Mouse (Mus musculus): ENCODE results near the gene Med12. TPM values are rescaled to one million over a fixed set of nuclear protein-coding genes. Genes with fewer than 3 reads are reported as not detected.

The Med12 gene
- 43.1 and 43.7 TPM in 2 replicates for polyA plus RNA-seq (2015; fragmentation: Nextera tagmentation; extraction: Ambion mirVana)

DNA sequence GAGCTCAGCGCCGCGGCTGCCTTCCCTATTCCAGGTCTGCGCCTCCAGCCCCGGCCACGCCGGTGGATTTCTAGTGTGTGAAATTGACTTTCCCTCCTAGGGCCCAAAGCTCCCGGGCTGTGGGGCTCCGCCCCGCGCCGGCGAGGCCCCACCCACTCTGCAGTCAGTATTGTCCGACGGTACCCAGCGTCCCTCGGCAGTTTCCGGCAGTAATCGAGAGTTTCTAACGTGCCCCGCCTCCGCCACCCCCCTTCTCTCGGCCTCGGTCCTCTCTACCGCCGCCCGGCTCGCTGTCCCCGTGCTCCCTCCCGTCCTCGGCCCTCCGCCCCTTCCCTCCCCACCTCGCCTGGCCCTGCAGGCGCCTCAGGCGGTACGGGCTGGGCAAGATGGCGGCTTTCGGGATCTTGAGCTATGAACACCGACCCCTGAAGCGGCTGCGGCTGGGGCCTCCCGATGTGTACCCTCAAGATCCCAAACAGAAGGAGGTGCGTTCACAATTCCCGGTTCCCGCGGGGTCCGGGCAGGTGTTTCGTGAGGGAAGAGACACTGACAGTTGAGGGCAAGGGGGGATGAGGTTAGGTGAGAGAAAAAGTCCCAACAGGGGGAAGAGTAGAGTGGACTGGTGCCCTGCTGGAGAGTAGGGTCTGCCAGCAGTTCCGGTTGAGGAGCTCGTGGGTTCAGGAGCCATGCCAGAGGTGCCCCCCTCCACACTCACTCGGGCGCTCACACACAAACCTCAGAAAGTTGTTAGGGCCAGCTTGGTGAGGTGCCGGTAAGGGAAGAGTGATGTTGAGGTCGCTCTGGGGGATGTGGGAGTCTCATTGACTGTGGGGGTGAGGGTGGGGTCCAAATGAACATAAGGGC is at the start of gene Med12:
Gene Med12 (plus strand): TSS at position 156 of the 864 bp plus-strand sequence.
- WGBS: 16% methylated on average over 45 of the region's 54 CpGs

DNA sequence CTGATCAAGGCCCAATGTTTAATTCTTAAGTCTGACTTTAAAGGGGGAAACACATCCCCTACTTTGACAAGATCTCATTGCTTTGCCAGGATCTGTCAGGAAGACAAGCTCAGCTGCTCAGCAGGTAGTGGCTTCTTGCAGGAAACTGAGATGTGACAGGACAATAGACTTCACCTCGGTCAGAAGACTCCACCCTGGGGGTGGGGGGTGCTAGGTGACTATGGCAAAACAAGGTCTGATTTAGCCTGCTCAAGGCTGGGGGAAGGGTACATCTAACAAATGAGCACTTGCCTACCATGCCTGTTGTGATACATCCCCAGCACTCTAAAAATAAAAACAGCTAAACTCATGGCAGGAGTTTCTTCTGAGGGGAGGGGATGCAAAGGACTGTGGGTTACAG is 28.8 kb upstream of the Med12 start:
- no peaks in the 10 kb centered on the region for H3K4me1 ChIP-seq
- no peaks in the 10 kb centered on the region for H3K9me3 ChIP-seq
- peaks cover 11% of the 10 kb centered on the region; the same call in 1 of the 2 replicates for H3K27me3 ChIP-seq
- no peaks in the 10 kb centered on the region for H3K36me3 ChIP-seq
- no peak overlapping the region for H3K4me3 ChIP-seq
- no peak overlapping the region for H3K9ac ChIP-seq
- ATAC-seq (ENCODE audit: low FRiP score, low read depth): no peak
- WGBS: 22% methylated on average over 1 of the region's 1 CpGs
- no peak overlapping the region for H3K27ac ChIP-seq
- no peak overlapping the region for H3K4me2 ChIP-seq (replicated peaks)

More for the DNA sequence above, at the start of gene Med12:
- Histone ChIP-seq H3K4me2 (replicated peaks) (peak within 1 kb of the TSS; percentile 63), H3K4me3 (peak within 1 kb of the TSS; percentile 58), H3K9ac (peak within 1 kb of the TSS; percentile 73), H3K27me3 (peaks cover 19% of the 10 kb centered on the region; the same call in 1 of the 2 replicates), H3K4me1 (peaks cover 10% of the 10 kb centered on the region), H3K36me3 (peaks cover 20% of the 10 kb centered on the region), H3K27ac (peak within 1 kb of the TSS; percentile 84), H3K9me3 (no peaks in the 10 kb centered on the region)
- peak; percentile 98 for ATAC-seq (ENCODE audit: low FRiP score, low read depth)

DNA sequence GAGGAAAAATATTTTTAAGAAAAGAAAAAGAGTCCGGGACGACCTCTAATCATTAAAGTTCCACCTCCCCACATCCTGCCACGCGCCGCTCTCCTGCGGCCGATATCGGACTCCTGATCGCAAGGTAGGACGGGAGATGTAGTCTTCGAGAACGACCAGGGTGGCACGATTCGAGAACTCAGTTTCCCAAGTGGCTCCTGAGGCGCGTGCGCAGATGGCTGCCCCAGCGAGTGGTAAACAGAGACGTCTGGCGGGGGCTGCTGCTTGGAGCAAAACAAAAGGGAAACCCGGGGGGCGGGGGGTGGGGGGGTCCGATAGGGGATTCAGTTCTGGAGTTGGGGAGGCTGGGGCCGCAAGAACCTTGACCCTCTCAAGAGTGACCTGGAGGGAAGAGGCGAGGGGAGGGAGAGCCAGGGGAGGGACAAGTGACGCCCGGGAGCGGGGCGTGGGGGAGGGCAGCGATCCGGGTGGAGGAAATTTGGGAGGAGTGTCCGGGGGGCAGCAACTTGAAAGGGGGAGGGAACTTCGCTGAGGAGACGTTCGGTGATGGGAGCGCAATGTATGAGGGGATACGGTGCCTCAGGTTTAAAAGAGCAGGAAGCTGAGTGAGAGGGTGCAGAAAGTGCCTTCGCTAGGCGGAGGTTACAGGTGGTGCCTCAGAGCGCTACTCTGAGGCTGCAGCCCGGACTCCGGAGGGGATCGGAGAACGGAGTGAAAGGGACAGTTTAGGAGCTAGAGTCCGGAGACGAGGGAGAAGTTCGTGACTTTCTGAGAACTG is 19.7 kb upstream of the Med12 start, which contains the start of gene Foxo4:
Gene Foxo4 (plus strand): TSS at position 577 of the 778 bp plus-strand sequence.
- Histone ChIP-seq H3K4me3 (peak within 1 kb of the TSS; percentile 62), H3K4me2 (replicated peaks) (peak within 1 kb of the TSS; percentile 71), H3K4me1 (peaks cover 24% of the 10 kb centered on the region), H3K9me3 (no peaks in the 10 kb centered on the region), H3K9ac (peak within 1 kb of the TSS; percentile 73), H3K27me3 (no peaks in the 10 kb centered on the region), H3K36me3 (peaks cover 11% of the 10 kb centered on the region), H3K27ac (peak within 1 kb of the TSS; percentile 78)
- peak; percentile 92 for ATAC-seq (ENCODE audit: low FRiP score, low read depth)
- 19% methylated on average over 47 of the region's 47 CpGs for WGBS

DNA sequence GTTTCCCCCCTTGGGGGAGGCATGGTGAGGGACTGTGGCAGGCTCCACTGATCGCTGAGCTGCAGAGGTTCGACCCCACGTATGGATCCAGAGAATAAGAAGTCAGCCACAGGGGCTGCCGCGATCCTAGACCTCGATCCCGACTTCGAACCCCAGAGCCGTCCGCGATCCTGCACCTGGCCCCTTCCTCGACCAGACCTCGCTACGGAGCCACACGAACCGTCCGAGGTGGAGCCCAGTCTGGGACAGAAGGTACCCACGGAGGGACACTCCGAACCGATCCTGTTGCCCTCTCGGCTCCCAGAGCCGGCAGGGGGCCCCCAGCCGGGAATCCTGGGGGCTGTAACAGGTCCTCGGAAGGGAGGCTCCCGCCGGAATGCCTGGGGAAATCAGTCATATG is 19.1 kb upstream of the Med12 start:
- 15% methylated on average over 24 of the region's 26 CpGs for WGBS
- no peaks in the 10 kb centered on the region for H3K9me3 ChIP-seq
- peak overlapping the region; percentile 71 for H3K4me2 ChIP-seq (replicated peaks)
- H3K4me3 ChIP-seq: peak overlapping the region; percentile 62
- peak overlapping the region; percentile 78 for H3K27ac ChIP-seq
- H3K27me3 ChIP-seq: no peaks in the 10 kb centered on the region
- peaks cover 30% of the 10 kb centered on the region for H3K4me1 ChIP-seq
- peak; percentile 25 for ATAC-seq (ENCODE audit: low FRiP score, low read depth)
- H3K9ac ChIP-seq: peak overlapping the region; percentile 73
- H3K36me3 ChIP-seq: peaks cover 12% of the 10 kb centered on the region

DNA sequence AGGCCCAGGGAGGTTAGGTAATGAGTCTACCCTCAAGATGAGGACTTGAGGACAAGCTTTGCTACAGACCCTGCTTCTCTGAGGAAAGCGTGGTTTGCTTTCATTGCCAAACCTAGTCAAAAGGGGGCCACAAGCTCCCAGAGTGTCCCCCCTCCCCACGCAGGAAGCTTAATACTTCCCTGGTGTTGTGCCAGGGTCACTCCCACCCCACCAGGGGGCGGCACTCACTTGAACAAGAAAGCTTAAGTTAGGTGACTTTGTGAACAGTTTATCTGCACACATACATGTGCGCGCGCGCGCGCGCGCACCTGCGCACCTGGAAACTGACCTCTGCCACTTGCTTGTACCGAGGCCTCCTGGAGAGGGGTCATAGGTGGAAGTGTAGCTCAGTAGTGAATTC is 17.2 kb upstream of the Med12 start:
- Histone ChIP-seq H3K9me3 (no peaks in the 10 kb centered on the region), H3K4me3 (peak overlapping the region; percentile 62), H3K4me1 (peaks cover 39% of the 10 kb centered on the region), H3K9ac (peak overlapping the region; percentile 73; the same call in 1 of the 2 replicates), H3K36me3 (peaks cover 12% of the 10 kb centered on the region), H3K27me3 (no peaks in the 10 kb centered on the region), H3K4me2 (replicated peaks) (peak overlapping the region; percentile 71), H3K27ac (no peak overlapping the region)
- WGBS: 77% methylated on average over 13 of the region's 13 CpGs
- no peak for ATAC-seq (ENCODE audit: low FRiP score, low read depth)

DNA sequence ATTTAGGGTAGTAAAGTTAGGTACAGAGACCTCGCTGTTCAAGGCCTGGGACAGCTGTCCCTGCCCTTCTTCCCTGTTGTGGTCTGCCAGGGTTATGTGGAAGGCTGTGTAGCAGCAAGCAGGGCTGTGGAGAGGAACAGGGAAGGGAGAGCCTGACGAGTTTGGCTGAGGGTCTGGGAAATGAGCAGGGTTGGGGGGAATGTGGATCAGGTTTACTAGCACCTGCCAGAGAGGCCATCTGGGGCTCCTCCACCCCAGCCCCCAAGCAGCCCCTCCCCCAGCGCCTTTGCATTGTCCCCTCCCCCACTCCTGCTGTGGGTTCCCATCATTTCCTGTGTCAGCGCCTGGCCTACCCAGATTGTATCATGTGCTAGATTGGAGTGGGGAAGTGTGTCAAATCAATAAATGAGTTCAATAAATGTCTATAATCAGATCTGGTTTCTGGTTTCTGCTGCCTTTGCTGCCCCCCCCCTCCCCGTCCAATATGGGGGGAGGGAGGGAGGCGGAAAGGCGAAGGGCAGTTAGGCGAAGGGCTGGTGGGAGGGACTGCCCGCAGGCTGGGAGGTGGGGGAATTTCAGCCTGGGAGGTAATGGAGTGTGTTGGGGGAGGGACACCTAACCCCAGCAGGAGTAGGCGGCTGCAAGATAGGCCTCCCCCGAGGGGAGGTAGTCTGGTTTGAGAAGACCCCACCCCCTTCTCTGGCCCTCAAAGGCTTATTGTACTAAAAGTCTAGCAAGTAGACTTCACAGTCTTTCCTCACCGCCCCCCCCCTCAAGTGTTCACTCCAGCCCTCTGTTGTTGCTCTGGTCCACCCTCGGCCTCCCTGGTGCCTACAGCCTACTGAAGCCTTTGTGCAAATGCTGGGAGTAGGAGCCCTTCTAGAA is 13.1 kb upstream of the Med12 start:
- H3K27me3 ChIP-seq: no peaks in the 10 kb centered on the region; the same call in 1 of the 2 replicates
- H3K9me3 ChIP-seq: no peaks in the 10 kb centered on the region
- ATAC-seq (ENCODE audit: low FRiP score, low read depth): peak; percentile 86
- H3K9ac ChIP-seq: no peak overlapping the region
- peak overlapping the region; percentile 87 for H3K27ac ChIP-seq
- H3K4me2 ChIP-seq (replicated peaks): peak overlapping the region; percentile 28
- peaks cover 42% of the 10 kb centered on the region for H3K4me1 ChIP-seq
- H3K36me3 ChIP-seq: peaks cover 12% of the 10 kb centered on the region
- H3K4me3 ChIP-seq: no peak overlapping the region
- 19% methylated on average over 9 of the region's 13 CpGs for WGBS

DNA sequence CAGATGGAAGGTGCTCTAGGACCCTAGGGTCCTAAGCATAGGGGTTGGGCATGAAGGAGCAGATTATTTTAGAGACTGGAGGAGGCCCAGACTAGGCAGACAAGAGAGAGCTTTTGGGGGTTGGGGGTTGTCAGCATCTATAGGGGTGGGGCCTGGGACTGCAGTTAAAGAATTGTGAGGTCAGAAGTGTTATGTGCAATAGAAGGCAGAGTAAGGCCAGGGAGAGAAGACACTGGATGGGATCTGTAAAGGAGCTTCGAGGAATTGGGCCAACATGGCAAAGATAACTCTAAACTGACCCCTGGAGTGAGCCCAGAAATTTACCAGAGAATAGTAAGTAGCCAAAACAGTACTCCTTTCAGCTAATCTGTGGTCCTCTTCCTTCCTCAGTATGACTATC is 9.9 kb upstream of the Med12 start, which contains the start of gene Gm614:
Gene Gm614 (minus strand): TSS at position 101 of the 400 bp plus-strand sequence.
- no peak within 1 kb of the TSS for H3K9ac ChIP-seq

DNA sequence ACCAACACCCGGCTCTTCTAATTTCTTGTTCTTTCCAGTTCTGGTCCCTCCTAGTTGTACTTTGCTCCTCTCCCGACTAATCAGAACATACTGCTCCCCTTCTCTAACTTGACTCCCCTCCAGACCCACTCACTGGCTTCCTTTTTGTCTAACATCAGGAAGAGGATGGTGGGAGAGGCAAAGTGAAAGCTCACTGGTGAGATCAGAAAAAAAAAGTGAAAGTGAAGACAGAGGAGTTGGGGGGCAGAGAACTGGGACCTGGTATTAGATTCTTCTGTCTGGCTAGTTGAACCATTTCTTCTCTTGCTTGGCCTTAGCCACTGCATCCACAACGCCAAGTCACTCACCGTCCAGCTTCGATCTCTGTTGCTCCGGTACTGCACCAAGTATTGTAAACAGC is 7.2 kb upstream of the Med12 start:
- H3K9me3 ChIP-seq: no peaks in the 10 kb centered on the region
- peaks cover 10% of the 10 kb centered on the region; the same call in 1 of the 2 replicates for H3K27me3 ChIP-seq
- no peak overlapping the region for H3K9ac ChIP-seq
- H3K4me2 ChIP-seq (replicated peaks): no peak overlapping the region
- H3K4me3 ChIP-seq: no peak overlapping the region
- no peak overlapping the region for H3K27ac ChIP-seq
- 95% methylated on average over 6 of the region's 6 CpGs for WGBS
- H3K36me3 ChIP-seq: no peaks in the 10 kb centered on the region
- no peak for ATAC-seq (ENCODE audit: low FRiP score, low read depth)
- H3K4me1 ChIP-seq: peaks cover 5% of the 10 kb centered on the region; the same call in 1 of the 2 replicates

More for the DNA sequence above, 9.9 kb upstream of the Med12 start, which contains the start of gene Gm614:
- Histone ChIP-seq H3K4me3 (no peak within 1 kb of the TSS), H3K27ac (no peak within 1 kb of the TSS), H3K36me3 (peaks cover 4% of the 10 kb centered on the region; the same call in 1 of the 2 replicates), H3K9me3 (no peaks in the 10 kb centered on the region), H3K27me3 (peaks cover 10% of the 10 kb centered on the region; the same call in 1 of the 2 replicates), H3K4me2 (replicated peaks) (no peak within 1 kb of the TSS), H3K4me1 (peaks cover 23% of the 10 kb centered on the region)
- 94% methylated on average over 1 of the region's 1 CpGs for WGBS
- no peak for ATAC-seq (ENCODE audit: low FRiP score, low read depth)

DNA sequence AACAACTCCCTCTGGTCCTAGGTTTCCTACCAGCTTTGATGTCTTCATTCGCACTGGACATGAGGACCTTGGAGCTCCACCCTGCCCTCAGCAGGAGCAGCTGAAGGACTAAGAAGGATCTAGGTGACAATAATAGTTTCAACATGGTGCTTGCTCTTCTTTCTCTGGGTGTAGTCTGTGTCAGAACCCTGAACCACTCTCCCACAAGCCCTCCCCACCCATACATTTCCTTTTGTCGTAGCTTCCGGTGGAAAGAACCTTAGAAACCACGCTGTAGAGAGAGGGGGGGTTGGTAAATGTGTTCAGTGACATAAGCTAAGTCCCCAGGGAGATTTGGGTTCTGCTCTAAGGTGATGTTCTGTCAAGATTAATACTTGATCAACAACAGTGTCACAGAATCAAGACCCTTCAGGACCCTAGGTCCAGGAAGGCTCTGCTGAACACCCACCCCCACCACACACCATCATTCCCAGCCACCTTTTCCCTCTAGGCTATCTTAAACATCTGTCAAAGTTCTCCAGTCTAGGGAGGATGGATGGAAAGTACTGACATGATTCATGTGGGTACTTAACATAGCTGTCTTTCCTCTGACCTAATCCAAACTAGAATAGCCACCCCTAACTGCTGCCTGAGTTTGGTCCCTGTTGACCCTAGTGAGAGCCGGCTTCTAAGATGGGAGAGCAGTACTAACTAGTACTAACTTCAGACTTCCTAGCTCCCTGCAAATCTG is 5.6 kb upstream of the Med12 start, which contains the start of gene Il2rg:
Gene Il2rg (minus strand): TSS at position 231 of the 730 bp plus-strand sequence.
- H3K27ac ChIP-seq: no peak within 1 kb of the TSS
- H3K9ac ChIP-seq: no peak within 1 kb of the TSS
- H3K36me3 ChIP-seq: no peaks in the 10 kb centered on the region
- no peak within 1 kb of the TSS for H3K4me3 ChIP-seq
- ATAC-seq (ENCODE audit: low FRiP score, low read depth): no peak
- 51% methylated on average over 5 of the region's 5 CpGs for WGBS
- no peaks in the 10 kb centered on the region for H3K9me3 ChIP-seq
- no peak within 1 kb of the TSS for H3K4me2 ChIP-seq (replicated peaks)
- 0 out of 2 replicates have a peak, but pooled peaks cover 2% of the 10 kb centered on the region for H3K4me1 ChIP-seq
- peaks cover 15% of the 10 kb centered on the region; the same call in 1 of the 2 replicates for H3K27me3 ChIP-seq

DNA sequence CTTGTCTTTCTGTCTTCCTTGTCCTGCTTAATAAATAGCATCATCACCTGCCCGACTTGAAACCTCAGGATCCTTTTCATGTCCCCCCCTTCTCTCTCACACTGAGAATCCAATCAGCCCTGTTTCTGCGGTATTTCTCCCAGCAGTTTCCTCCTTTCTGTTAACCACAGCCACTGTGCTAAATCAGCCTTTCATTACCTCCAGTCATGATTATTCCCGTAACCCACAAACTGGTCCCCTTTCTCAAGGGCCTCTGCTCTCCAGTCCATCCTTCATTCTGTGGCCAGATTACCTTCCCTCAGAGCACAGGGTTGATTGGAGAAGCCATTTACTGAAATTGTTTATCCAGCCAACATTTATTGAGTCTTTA is 5.1 kb upstream of the Med12 start, which contains the start of gene Gm20489:
Gene Gm20489 (minus strand): TSS at position 269 of the 370 bp plus-strand sequence.
- no peaks in the 10 kb centered on the region for H3K36me3 ChIP-seq
- no peak within 1 kb of the TSS for H3K4me3 ChIP-seq
- H3K4me2 ChIP-seq (replicated peaks): no peak within 1 kb of the TSS
- H3K9ac ChIP-seq: no peak within 1 kb of the TSS
- H3K4me1 ChIP-seq: peaks cover 2% of the 10 kb centered on the region; the same call in 1 of the 2 replicates
- no peaks in the 10 kb centered on the region for H3K9me3 ChIP-seq
- H3K27me3 ChIP-seq: peaks cover 20% of the 10 kb centered on the region; the same call in 1 of the 2 replicates
- H3K27ac ChIP-seq: no peak within 1 kb of the TSS
- no peak for ATAC-seq (ENCODE audit: low FRiP score, low read depth)
- 44% methylated on average over 3 of the region's 3 CpGs for WGBS
